Mouse (Mus musculus) olfactory bulb, adult 2 months (tissue): ENCODE measurements around the gene Eef1b2.

Experiments used
- CTCF ChIP-seq: fragments of 200-500 bp; IDR thresholded peaks from 2 replicates; pipeline ENCODE4 v1.5.1; 2012; ENCODE audit warnings: low read depth, mild to moderate bottlenecking, low read length, moderate library complexity; ENCODE audit not compliant: insufficient read depth
- POLR2A ChIP-seq: fragments of 200-500 bp; IDR thresholded peaks from 2 replicates; pipeline ENCODE4 v1.6.1; 2012; ENCODE audit warnings: mild to moderate bottlenecking, low read depth, low read length, moderate library complexity; ENCODE audit not compliant: insufficient read depth

DNA sequence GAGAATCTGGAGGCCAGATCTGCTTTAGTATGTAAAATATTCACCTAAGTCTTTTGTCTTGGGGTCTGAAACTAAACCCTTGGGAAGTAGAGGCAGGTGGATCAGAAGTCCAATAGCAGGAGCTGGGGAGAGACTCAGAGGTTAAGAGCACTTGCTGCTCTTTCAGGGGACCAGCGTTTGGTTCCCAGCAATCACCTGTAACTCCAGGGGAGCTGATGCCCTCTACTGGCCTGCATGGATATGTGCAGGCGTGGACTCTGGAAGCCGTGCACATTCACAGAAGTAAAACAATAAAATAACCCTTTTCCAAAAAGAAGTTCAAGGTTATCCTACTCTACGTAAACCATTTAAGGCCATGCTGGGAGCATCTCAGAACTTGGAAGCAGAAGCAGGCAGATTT is 42.7 kb downstream of the Eef1b2 start:
- no peak for TF ChIP-seq CTCF
- no peak for TF ChIP-seq POLR2A
